Mouse (Mus musculus) E14TG2a.4 (cell line): Measurements from ENCODE around the gene Eda.

Experiments used
- CTCF ChIP-seq: conservative IDR thresholded peaks from 2 replicates; pipeline ENCODE4 v1.5.1; 2014; ENCODE audit warnings: low read length
- POU5F1 ChIP-seq: IDR thresholded peaks from 2 replicates; pipeline ENCODE4 v1.6.1; 2014; ENCODE audit warnings: low read length, borderline replicate concordance

- TF ChIP-seq CTCF (no peak), POU5F1 (no peak)
Observed at GRCm38 (mm10) chrX:100344433-100344832, 369.0 kb downstream of the Eda start.
